Mouse (Mus musculus) midbrain, embryonic 14.5 days (tissue): ENCODE measurements around the gene Pjvk. TPM values are rescaled to one million over a fixed set of nuclear protein-coding genes. Genes with fewer than 3 reads are reported as not detected.
A peak's percentile ranks its signal among the peaks of the same experiment; 100 is the strongest.

ENCODE experiments used
- ATAC-seq: fragments of 200-750 bp; cut with Nextera tagmentation; 2 replicates; pipeline ENCODE4 v1.8.0; 2017; ENCODE audit warnings: moderate number of reproducible peaks, moderate library complexity; ENCODE audit not compliant: low FRiP score, low TSS enrichment
- DNase-seq: peaks from one replicate; pipeline ENCODE4 v3.0.0-alpha.2; 2015
- H3K27ac ChIP-seq: fragments of 300-500 bp; sonication (generic); replicated peaks from 2 replicates; pipeline ENCODE4 v1.5.1; 2014; ENCODE audit warnings: mild to moderate bottlenecking, low read depth, low read length, moderate library complexity
- H3K27me3 ChIP-seq: fragments of 300-500 bp; sonication (generic); 2 replicates; pipeline ENCODE4 v1.6.1; 2014; ENCODE audit warnings: low read length, control low read depth, mixed read lengths; ENCODE audit not compliant: control insufficient read depth, insufficient read depth
- H3K36me3 ChIP-seq: fragments of 300-500 bp; sonication (generic); 2 replicates; pipeline ENCODE4 v1.6.1; 2014; ENCODE audit warnings: low read length, control low read depth; ENCODE audit not compliant: control insufficient read depth, insufficient read depth
- H3K4me1 ChIP-seq: fragments of 300-500 bp; sonication (generic); 2 replicates; pipeline ENCODE4 v1.6.1; 2014; ENCODE audit warnings: mild to moderate bottlenecking, antibody characterized with exemption, low read length, control low read depth; ENCODE audit not compliant: control insufficient read depth, insufficient read depth
- H3K4me2 ChIP-seq: fragments of 300-500 bp; sonication (generic); 2 replicates; pipeline ENCODE4 v1.6.1; 2014; ENCODE audit warnings: mild to moderate bottlenecking, low read length, moderate library complexity
- H3K4me3 ChIP-seq: fragments of 300-500 bp; sonication (generic); replicated peaks from 2 replicates; pipeline ENCODE4 v1.5.1; 2014; ENCODE audit warnings: low read depth, low read length
- H3K9ac ChIP-seq: fragments of 300-500 bp; sonication (generic); replicated peaks from 2 replicates; pipeline ENCODE4 v1.6.1; 2014; ENCODE audit warnings: mild to moderate bottlenecking, low read length, moderate library complexity
- H3K9me3 ChIP-seq: fragments of 300-500 bp; sonication (generic); 2 replicates; pipeline ENCODE4 v1.6.1; 2016; ENCODE audit warnings: low read length, control low read depth, mixed read lengths; ENCODE audit not compliant: control insufficient read depth
- WGBS: fragments of 180-500 bp; shearing (Covaris S2); extraction: QIAGEN DNeasy Blood & Tissue Kit; methylation state at CpG from one replicate; pipeline ENCODE4 v1.1.7; 2014; 5-methylcytosine and 5-hydroxymethylcytosine counted together
- polyA plus RNA-seq: library from polyadenylated mRNA; unstranded; fragments of >200 nt; fragmentation: Nextera tagmentation; extraction: Ambion mirVana; gene quantifications from 2 replicates; pipeline ENCODE4 v1.2.1, GENCODE M21; 2014

Gene Pjvk
- polyA plus RNA-seq, 1 experiment from 2014 or later, result 0.92 TPM

GRCm38 (mm10) chr2:76672966-76673392 lies 24.7 kb downstream of the Pjvk start, which contains the start of gene Fkbp7:
TSS of gene Fkbp7 (minus strand) at chr2:76673116.
- Histone ChIP-seq H3K4me3 (peak within 1 kb of the TSS; percentile 45), H3K4me2 (peak within 1 kb of the TSS; percentile 71), H3K4me1 (peaks cover 23% of the 10 kb centered on the region), H3K27me3 (no peaks in the 10 kb centered on the region), H3K36me3 (no peaks in the 10 kb centered on the region), H3K27ac (peak within 1 kb of the TSS; percentile 70), H3K9ac (peak within 1 kb of the TSS; percentile 65), H3K9me3 (no peaks in the 10 kb centered on the region)
- WGBS, result under 1% methylated on average over 17 of the region's 17 CpGs
- DNase-seq, result peak; percentile 95
- peak; percentile 89 for ATAC-seq

GRCm38 (mm10) chr2:76673472-76674081 lies 25.3 kb downstream of the Pjvk start:
- H3K27me3 ChIP-seq, result no peaks in the 10 kb centered on the region
- ATAC-seq (no peak), DNase-seq (peak; percentile 61)
- WGBS, result 28% methylated on average over 7 of the region's 7 CpGs
- H3K9me3 ChIP-seq, result no peaks in the 10 kb centered on the region
- no peaks in the 10 kb centered on the region for H3K36me3 ChIP-seq
- peak overlapping the region; percentile 71 for H3K4me2 ChIP-seq
- peak overlapping the region; percentile 45; the same call in 1 of the 2 replicates for H3K4me3 ChIP-seq
- peaks cover 23% of the 10 kb centered on the region for H3K4me1 ChIP-seq
- H3K27ac ChIP-seq, result peak overlapping the region; percentile 70
- no peak overlapping the region for H3K9ac ChIP-seq

GRCm38 (mm10) chr2:76674725-76675427 lies 26.6 kb downstream of the Pjvk start, which contains the start of gene Plekha3:
TSS of gene Plekha3 (plus strand) at chr2:76675281.
- ATAC-seq, result peak; percentile 78
- WGBS, result 4% methylated on average over 51 of the region's 52 CpGs
- no peaks in the 10 kb centered on the region for H3K36me3 ChIP-seq

GRCm38 (mm10) chr2:76675451-76675850 lies 27.2 kb downstream of the Pjvk start:
- H3K27me3 ChIP-seq, result no peaks in the 10 kb centered on the region
- no peaks in the 10 kb centered on the region for H3K9me3 ChIP-seq
- peaks cover 23% of the 10 kb centered on the region for H3K4me1 ChIP-seq
- H3K36me3 ChIP-seq, result no peaks in the 10 kb centered on the region
- 1% methylated on average over 44 of the region's 44 CpGs for WGBS
- peak overlapping the region; percentile 63 for H3K4me2 ChIP-seq
- ATAC-seq (no peak; the same call in none of the 2 replicates), DNase-seq (no peak)
- H3K9ac ChIP-seq, result peak overlapping the region; percentile 71
- peak overlapping the region; percentile 76 for H3K27ac ChIP-seq
- H3K4me3 ChIP-seq, result peak overlapping the region; percentile 76

More at GRCm38 (mm10) chr2:76674725-76675427, 26.6 kb downstream of the Pjvk start, which contains the start of gene Plekha3:
- DNase-seq, result peak; percentile 89
- Histone ChIP-seq H3K4me2 (peak within 1 kb of the TSS; percentile 63), H3K4me3 (peak within 1 kb of the TSS; percentile 76), H3K4me1 (peaks cover 23% of the 10 kb centered on the region), H3K27me3 (no peaks in the 10 kb centered on the region), H3K9me3 (no peaks in the 10 kb centered on the region), H3K9ac (peak within 1 kb of the TSS; percentile 71), H3K27ac (peak within 1 kb of the TSS; percentile 76)

DNA sequence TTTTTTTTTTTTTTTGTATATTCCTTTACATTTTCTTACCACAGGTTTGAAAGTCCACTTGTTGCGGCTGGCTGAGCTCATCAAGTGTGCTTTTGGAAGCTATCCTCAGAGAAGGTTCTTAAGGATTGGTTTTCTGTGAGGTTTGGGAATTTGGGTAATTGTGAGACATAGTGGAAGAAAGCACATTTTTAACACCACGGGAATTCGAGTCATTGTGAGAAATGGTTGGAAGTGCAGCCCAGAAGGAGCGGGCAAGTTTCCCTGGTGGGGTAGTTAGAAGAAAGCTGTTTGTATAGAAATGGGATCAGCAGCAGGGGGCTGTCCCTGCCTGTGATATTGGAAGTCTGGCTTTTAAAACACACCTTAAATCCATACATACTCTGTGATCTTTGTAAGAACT lies 27.7 kb downstream of the Pjvk start:
- ATAC-seq (no peak), DNase-seq (peak; percentile 23)
- no peaks in the 10 kb centered on the region for H3K27me3 ChIP-seq
- peak overlapping the region; percentile 63 for H3K4me2 ChIP-seq
- no peaks in the 10 kb centered on the region for H3K9me3 ChIP-seq
- H3K9ac ChIP-seq, result peak overlapping the region; percentile 71
- H3K4me3 ChIP-seq, result peak overlapping the region; percentile 76
- H3K27ac ChIP-seq, result no peak overlapping the region
- H3K36me3 ChIP-seq, result no peaks in the 10 kb centered on the region
- H3K4me1 ChIP-seq, result peaks cover 23% of the 10 kb centered on the region
- 6% methylated on average over 4 of the region's 4 CpGs for WGBS

- ATAC-seq (no peak), DNase-seq (peak; percentile 11)
- peaks cover 22% of the 10 kb centered on the region for H3K4me1 ChIP-seq
- no peak overlapping the region for H3K27ac ChIP-seq
- peak overlapping the region; percentile 76 for H3K4me3 ChIP-seq
- H3K4me2 ChIP-seq, result peak overlapping the region; percentile 63
- H3K36me3 ChIP-seq, result no peaks in the 10 kb centered on the region
- no peaks in the 10 kb centered on the region for H3K9me3 ChIP-seq
- H3K9ac ChIP-seq, result peak overlapping the region; percentile 71
- WGBS, result 65% methylated on average over 13 of the region's 13 CpGs
- H3K27me3 ChIP-seq, result no peaks in the 10 kb centered on the region
These were observed 28.3 kb downstream of the Pjvk start for GRCm38 (mm10) chr2:76676401-76677226.

- H3K4me1 ChIP-seq, result no peaks in the 10 kb centered on the region
- H3K4me2 ChIP-seq, result no peak overlapping the region
- DNase-seq (no peak), ATAC-seq (no peak)
- H3K9me3 ChIP-seq, result no peaks in the 10 kb centered on the region
- H3K36me3 ChIP-seq, result peaks cover 52% of the 10 kb centered on the region
- no peak overlapping the region for H3K27ac ChIP-seq
- 94% methylated on average over 8 of the region's 8 CpGs for WGBS
- no peaks in the 10 kb centered on the region for H3K27me3 ChIP-seq
- no peak overlapping the region for H3K9ac ChIP-seq
- no peak overlapping the region for H3K4me3 ChIP-seq
These were observed 34.0 kb downstream of the Pjvk start for GRCm38 (mm10) chr2:76682301-76682700.

- no peaks in the 10 kb centered on the region for H3K4me1 ChIP-seq
These were observed 38.7 kb downstream of the Pjvk start for GRCm38 (mm10) chr2:76686986-76687385.

More at GRCm38 (mm10) chr2:76686986-76687385, 38.7 kb downstream of the Pjvk start:
- Histone ChIP-seq H3K4me2 (no peak overlapping the region), H3K9me3 (no peaks in the 10 kb centered on the region), H3K27me3 (no peaks in the 10 kb centered on the region), H3K36me3 (peaks cover 83% of the 10 kb centered on the region), H3K9ac (no peak overlapping the region), H3K4me3 (no peak overlapping the region), H3K27ac (no peak overlapping the region)
- 94% methylated on average over 3 of the region's 3 CpGs for WGBS
- ATAC-seq (no peak), DNase-seq (no peak)
